Mouse (Mus musculus) liver, embryonic 15.5 days (tissue): ENCODE data around the gene Gm15448. TPM values are rescaled to one million over a fixed set of nuclear protein-coding genes. Genes with fewer than 3 reads are reported as not detected.
"Not testable (repeated sequence)": the region's sequence is repeated elsewhere in the genome, so short reads cannot be mapped to it uniquely, and the experiment has no call there.

Experiments used
- ATAC-seq: fragments of 200-750 bp; cut with Nextera tagmentation; 2 replicates; pipeline ENCODE4 v1.8.0; 2017; ENCODE audit warnings: moderate number of reproducible peaks, mild to moderate bottlenecking, moderate library complexity; ENCODE audit not compliant: insufficient read depth
- H3K27ac ChIP-seq: fragments of 300-500 bp; sonication (generic); replicated peaks from 2 replicates; pipeline ENCODE4 v1.5.1; 2015; ENCODE audit warnings: mild to moderate bottlenecking, inconsistent platforms
- H3K27me3 ChIP-seq: fragments of 300-500 bp; sonication (generic); 2 replicates; pipeline ENCODE4 v1.6.1; 2015; ENCODE audit warnings: mild to moderate bottlenecking, inconsistent platforms
- H3K36me3 ChIP-seq: fragments of 300-500 bp; sonication (generic); replicated peaks from 2 replicates; pipeline ENCODE4 v1.6.1; 2015; ENCODE audit warnings: moderate library complexity, mild to moderate bottlenecking, inconsistent platforms
- H3K4me1 ChIP-seq: fragments of 300-500 bp; sonication (generic); replicated peaks from 2 replicates; pipeline ENCODE4 v1.6.1; 2015; ENCODE audit warnings: inconsistent platforms
- H3K4me2 ChIP-seq: fragments of 300-500 bp; sonication (generic); 2 replicates; pipeline ENCODE4 v1.6.1; 2015; ENCODE audit warnings: moderate library complexity, mild to moderate bottlenecking, inconsistent platforms
- H3K4me3 ChIP-seq: fragments of 300-500 bp; sonication (generic); replicated peaks from 2 replicates; pipeline ENCODE4 v1.5.1; 2015; ENCODE audit warnings: mild to moderate bottlenecking, inconsistent platforms
- H3K9ac ChIP-seq: fragments of 300-500 bp; sonication (generic); 2 replicates; pipeline ENCODE4 v1.6.1; 2015; ENCODE audit warnings: moderate library complexity, mild to moderate bottlenecking, inconsistent platforms
- H3K9me3 ChIP-seq: fragments of 300-500 bp; sonication (generic); replicated peaks from 2 replicates; pipeline ENCODE4 v1.6.1; 2016; ENCODE audit warnings: inconsistent platforms
- WGBS: fragments of 180-500 bp; shearing (Covaris S2); methylation state at CpG from one replicate; pipeline ENCODE4 v1.1.7; 2015; ENCODE audit warnings: mixed read lengths; ENCODE audit not compliant: insufficient replicate concordance; 5-methylcytosine and 5-hydroxymethylcytosine counted together
- polyA plus RNA-seq: library from polyadenylated mRNA; unstranded; fragments of >200 nt; fragmentation: Nextera tagmentation; extraction: Ambion mirVana; gene quantifications from 2 replicates; pipeline ENCODE4 v1.2.1, GENCODE M21; 2015

Gm15448 gene
- 0.12 TPM in 1 of 2 replicates, not detected in the other for polyA plus RNA-seq

DNA sequence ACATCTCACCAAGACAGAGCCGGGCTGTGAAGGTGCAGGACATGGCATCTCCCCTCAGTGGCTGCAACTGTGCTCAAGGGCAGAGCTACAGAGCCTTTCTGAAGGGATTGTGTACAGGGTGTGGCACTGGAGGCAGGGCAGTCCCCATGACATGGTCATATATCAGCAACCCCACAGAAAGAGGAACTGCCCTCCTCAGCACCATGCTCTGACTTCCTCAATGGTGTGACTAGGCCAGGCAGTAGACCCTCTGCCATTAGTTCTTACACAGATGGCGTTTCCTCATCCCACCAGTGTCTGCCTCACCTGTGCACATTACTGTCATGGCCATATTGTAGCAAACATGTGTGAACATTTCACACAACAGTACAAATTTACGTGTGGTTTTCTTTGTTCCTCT, at the start of gene Gm15448:
Gm15448 (minus strand) TSS at position 89 of the 400 bp plus-strand sequence.
- H3K36me3 ChIP-seq, H3K27ac ChIP-seq: not testable (repeated sequence)
- 19% methylated on average over 1 of the region's 3 CpGs for WGBS

DNA sequence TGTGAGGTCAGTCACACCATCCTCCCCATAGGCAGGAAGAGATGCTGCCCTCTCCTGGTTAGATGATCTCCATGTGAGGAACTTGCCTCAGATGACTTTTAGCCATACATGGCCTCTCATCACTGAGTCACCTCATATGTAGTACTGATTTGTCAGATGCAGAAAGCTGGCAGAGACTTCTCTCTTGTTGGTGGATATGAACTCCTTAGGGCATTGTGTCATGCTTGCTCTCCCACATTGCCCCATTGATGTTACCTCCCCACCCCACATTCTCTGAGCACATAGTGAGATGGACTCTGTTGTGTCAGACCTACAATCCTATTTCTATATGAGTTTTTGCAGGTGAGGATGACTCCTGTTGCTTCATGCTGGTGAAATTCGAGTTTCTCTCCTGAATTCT, 49.5 kb upstream of the Gm15448 start:
- not testable (repeated sequence) for H3K4me2 ChIP-seq, H3K9ac ChIP-seq, H3K36me3 ChIP-seq, H3K9me3 ChIP-seq, ATAC-seq, H3K27ac ChIP-seq, H3K4me3 ChIP-seq, H3K27me3 ChIP-seq, H3K4me1 ChIP-seq
- no CpG with 5 or more reads among the region's 1 CpGs for whole genome bisulfite sequencing

More for the DNA sequence above, at the start of gene Gm15448:
- not testable (repeated sequence) for H3K9ac ChIP-seq, H3K9me3 ChIP-seq, H3K4me1 ChIP-seq, H3K27me3 ChIP-seq, H3K4me3 ChIP-seq, ATAC-seq, H3K4me2 ChIP-seq

DNA sequence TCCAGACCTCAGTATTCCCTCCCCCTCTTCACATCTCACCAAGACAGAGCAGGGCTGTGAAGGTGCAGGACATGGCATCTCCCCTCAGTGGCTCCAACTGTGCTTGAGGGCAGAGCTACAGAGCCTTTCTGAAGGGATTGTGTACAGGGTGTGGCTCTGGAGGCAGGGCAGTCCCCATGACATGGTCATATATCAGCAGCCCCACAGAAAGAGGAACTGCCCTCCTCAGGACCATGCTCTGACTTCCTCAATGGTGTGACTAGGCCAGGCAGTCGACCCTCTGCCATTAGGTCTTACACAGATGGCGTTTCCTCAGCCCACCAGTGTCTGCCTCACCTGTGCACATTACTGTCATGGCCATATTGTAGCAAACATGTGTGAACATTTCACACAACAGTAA, 19.5 kb upstream of the Gm15448 start, which contains the start of gene Pira2:
Pira2 (minus strand) TSS at position 101 of the 400 bp plus-strand sequence.
- no CpG with 5 or more reads among the region's 2 CpGs for WGBS
- H3K27me3 ChIP-seq, H3K4me1 ChIP-seq, ATAC-seq, H3K9ac ChIP-seq, H3K36me3 ChIP-seq, H3K4me2 ChIP-seq, H3K9me3 ChIP-seq, H3K27ac ChIP-seq, H3K4me3 ChIP-seq: not testable (repeated sequence)

DNA sequence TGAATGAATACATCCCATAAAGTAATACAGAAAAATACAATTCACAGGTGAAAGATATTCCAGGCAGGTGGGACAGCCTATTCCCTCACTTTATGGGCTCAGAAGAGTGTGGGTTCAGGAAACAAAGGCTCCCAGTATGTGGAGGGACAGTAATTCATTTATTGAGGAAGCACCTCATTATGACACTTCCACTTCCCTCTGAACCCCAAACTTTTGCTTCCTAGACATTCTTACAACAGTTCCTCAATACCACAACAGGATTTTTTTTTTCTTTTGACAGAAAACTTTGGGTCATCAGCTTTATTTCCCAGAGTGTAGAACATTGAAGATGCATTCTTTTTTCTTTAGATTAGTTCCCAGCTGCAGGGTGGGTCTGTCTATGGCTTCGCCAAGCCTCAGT, 12.4 kb upstream of the Gm15448 start:
- not testable (repeated sequence) for H3K9me3 ChIP-seq, H3K27ac ChIP-seq, H3K36me3 ChIP-seq, H3K4me2 ChIP-seq, H3K27me3 ChIP-seq, H3K4me3 ChIP-seq, ATAC-seq, H3K9ac ChIP-seq, H3K4me1 ChIP-seq
- no CpG with 5 or more reads among the region's 1 CpGs for WGBS

DNA sequence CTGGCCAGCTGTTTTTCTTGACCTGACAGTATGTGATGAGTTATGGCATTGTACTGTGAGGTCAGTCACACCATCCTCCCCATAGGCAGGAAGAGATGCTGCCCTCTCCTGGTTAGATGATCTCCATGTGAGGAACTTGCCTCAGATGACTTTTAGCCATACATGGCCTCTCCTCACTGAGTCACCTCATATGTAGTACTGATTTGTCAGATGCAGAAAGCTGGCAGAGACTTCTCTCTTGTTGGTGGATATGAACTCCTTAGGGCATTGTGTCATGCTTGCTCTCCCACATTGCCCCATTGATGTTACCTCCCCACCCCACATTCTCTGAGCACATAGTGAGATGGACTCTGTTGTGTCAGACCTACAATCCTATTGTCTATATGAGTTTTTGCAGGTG, 5.1 kb upstream of the Gm15448 start:
- H3K9me3 ChIP-seq, H3K27me3 ChIP-seq, H3K4me2 ChIP-seq, ATAC-seq, H3K27ac ChIP-seq, H3K9ac ChIP-seq, H3K4me3 ChIP-seq, H3K4me1 ChIP-seq, H3K36me3 ChIP-seq: not testable (repeated sequence)

DNA sequence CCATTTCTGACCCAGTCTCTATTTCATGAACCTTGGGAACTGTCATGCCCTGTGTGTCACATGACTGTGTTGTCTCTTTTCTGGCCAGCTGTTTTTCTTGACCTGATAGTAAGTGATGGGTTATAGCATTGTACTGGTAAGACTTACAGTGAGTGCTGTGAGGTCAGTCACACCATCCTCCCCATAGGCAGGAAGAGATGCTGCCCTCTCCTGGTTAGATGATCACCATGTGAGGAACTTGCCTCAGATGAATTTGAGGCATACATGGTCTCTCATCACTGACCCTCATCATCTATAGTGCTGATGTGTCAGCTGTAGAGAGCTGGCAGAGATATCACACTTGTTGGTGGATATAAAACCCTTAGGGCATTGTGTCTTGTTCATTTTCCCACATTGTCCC, 13.6 kb downstream of the Gm15448 start:
- H3K4me2 ChIP-seq, H3K4me3 ChIP-seq, H3K27ac ChIP-seq, H3K27me3 ChIP-seq, H3K36me3 ChIP-seq, ATAC-seq, H3K4me1 ChIP-seq, H3K9me3 ChIP-seq, H3K9ac ChIP-seq: not testable (repeated sequence)

DNA sequence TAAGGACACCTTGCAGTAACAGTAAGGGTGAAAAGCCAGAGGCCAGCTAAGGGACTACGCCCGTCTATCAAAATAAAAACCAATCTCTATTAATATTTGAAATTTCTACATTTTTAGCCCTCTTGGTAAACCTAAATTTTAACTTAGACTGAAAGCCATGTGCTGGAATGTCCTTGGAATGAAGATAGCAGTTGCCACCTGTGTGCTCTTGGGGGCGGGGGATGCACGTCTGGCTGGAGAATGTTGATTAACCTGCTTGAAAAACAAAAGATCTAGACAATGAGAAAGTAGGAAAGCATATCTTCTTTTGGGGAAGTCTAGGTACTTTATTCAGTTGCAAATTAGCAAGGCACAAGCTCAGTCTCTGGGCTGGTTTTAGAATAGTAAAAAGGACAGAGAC, 22.6 kb downstream of the Gm15448 start:
- ATAC-seq, H3K9me3 ChIP-seq, H3K9ac ChIP-seq, H3K36me3 ChIP-seq, H3K4me2 ChIP-seq, H3K27ac ChIP-seq, H3K27me3 ChIP-seq, H3K4me3 ChIP-seq, H3K4me1 ChIP-seq: not testable (repeated sequence)
- 61% methylated on average over 4 of the region's 4 CpGs for WGBS

DNA sequence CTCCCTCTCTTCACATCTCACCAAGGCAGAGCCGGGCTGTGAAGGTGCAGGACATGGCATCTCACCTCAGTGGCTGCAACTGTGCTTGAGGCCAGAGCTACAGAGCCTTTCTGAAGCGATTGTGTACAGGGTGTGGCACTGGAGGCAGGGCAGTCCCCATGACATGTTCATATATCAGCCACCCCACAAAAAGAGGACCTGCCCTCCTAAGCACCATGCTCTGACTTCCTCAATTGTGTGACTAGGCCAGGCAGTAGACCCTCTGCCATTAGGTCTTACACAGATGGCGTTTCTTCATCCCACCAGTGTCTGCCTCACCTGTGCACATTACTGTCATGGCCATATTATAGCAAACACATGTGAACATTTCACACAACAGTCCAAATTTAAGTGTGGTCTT, 25.5 kb downstream of the Gm15448 start:
- not testable (repeated sequence) for H3K4me2 ChIP-seq, H3K4me3 ChIP-seq, H3K9ac ChIP-seq, ATAC-seq, H3K36me3 ChIP-seq, H3K9me3 ChIP-seq, H3K27ac ChIP-seq, H3K4me1 ChIP-seq, H3K27me3 ChIP-seq
- WGBS: 41% methylated on average over 3 of the region's 3 CpGs

DNA sequence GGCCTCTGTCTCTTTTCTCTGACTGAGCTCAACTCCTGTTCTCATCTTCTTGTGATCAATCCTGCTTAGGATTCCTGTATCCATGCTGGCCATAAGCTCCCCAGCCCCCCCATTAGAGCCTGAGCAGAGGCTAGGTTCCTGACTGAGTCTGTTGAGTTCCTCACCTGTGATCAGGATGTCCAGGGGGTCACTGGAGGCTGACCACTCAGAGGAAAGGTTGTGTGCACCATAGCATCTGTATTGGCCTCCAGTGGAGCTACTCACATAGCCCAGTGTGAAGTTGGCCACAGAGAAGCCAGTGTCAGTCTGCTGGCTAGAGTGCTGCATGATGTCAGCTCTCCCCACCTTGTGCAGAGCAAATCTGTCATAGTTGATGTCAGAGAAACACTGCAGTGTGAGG, 29.2 kb downstream of the Gm15448 start:
- not testable (repeated sequence) for H3K27me3 ChIP-seq, H3K4me3 ChIP-seq, H3K4me1 ChIP-seq, H3K36me3 ChIP-seq, H3K4me2 ChIP-seq, ATAC-seq, H3K9me3 ChIP-seq, H3K27ac ChIP-seq, H3K9ac ChIP-seq

Other genes starting within 250 kb of the Gm15448 start
- gene Oscar, start 209.5 kb downstream of the Gm15448 start, polyA plus RNA-seq: 0.05 TPM in 1 of 2 replicates, not detected in the other
- 269 and 276 TPM in 2 replicates for gene Ndufa3, start 208.3 kb downstream of the Gm15448 start, polyA plus RNA-seq
- gene Tfpt, start 195.8 kb downstream of the Gm15448 start, polyA plus RNA-seq: 10.4 and 12.2 TPM in 2 replicates
- gene Prpf31, start 195.7 kb downstream of the Gm15448 start, polyA plus RNA-seq: 47.0 and 49.1 TPM in 2 replicates
- 17.7 and 23.1 TPM in 2 replicates for gene Cnot3, start 180.4 kb downstream of the Gm15448 start, polyA plus RNA-seq
- 5.9 and 6.6 TPM in 2 replicates for gene Leng1, start 159.8 kb downstream of the Gm15448 start, polyA plus RNA-seq
- gene Tmc4, start 148.1 kb downstream of the Gm15448 start, polyA plus RNA-seq: 4.0 and 5.1 TPM in 2 replicates
- gene Tsen34, start 132.8 kb downstream of the Gm15448 start, polyA plus RNA-seq: 43.9 and 55.1 TPM in 2 replicates
- 20.9 and 24.1 TPM in 2 replicates for gene Mboat7, start 132.2 kb downstream of the Gm15448 start, polyA plus RNA-seq
- 692 and 790 TPM in 2 replicates for gene Rps9, start 121.7 kb downstream of the Gm15448 start, polyA plus RNA-seq
- gene Pirb, start 105.3 kb downstream of the Gm15448 start, polyA plus RNA-seq: 5.1 and 6.3 TPM in 2 replicates
- gene Pira2, start 19.4 kb upstream of the Gm15448 start, polyA plus RNA-seq: 2.0 and 2.1 TPM in 2 replicates
- 1.1 and 1.6 TPM in 2 replicates for gene Gm14548, start 72.4 kb upstream of the Gm15448 start, polyA plus RNA-seq
- 0.97 and 1.3 TPM in 2 replicates for gene Lilra6, start 89.8 kb upstream of the Gm15448 start, polyA plus RNA-seq
- gene Lair1, start 237.5 kb upstream of the Gm15448 start, polyA plus RNA-seq: 2.2 and 2.5 TPM in 2 replicates